10 mouse cellular contexts compared by ENCODE assay signal in genomic region chr11:70731178-70731577, GRCm38 (mm10). TPM values are rescaled to one million over a fixed set of nuclear protein-coding genes. Genes with fewer than 3 reads are reported as not detected.
DNase-seq lines count a peak whose midpoint lies in the region; ATAC-seq and TF ChIP-seq lines count a peak whose summit lies in the region.
"Had no signal": no experiment of that assay in that cellular context is flagged by ENCODE, and none has a peak within 500 bp of the region (broad histone marks: within the 10 kb centered on the region; RNA-seq: fewer than 3 reads in every experiment).

No protein-coding gene starts in this region.

- H3K4me1 ChIP-seq in hindbrain, embryonic 14.5 days (replicated peaks; ENCODE audit: control insufficient read depth, insufficient read depth, low read length) = no peaks in the 10 kb centered on the region
- H3K4me1 ChIP-seq in hindbrain, embryonic 12.5 days = no peaks in the 10 kb centered on the region
- H3K4me1 ChIP-seq in testis, adult 2 months (ENCODE audit: control insufficient read depth, insufficient read depth, low read length) = no peaks in the 10 kb centered on the region; the same call in none of the 2 replicates

- no peak overlapping the region for H3K4me3 ChIP-seq in hindbrain, embryonic 14.5 days (replicated peaks; ENCODE audit: low read length)
- H3K4me3 ChIP-seq in hindbrain, embryonic 12.5 days = no peak overlapping the region
- no peak overlapping the region for H3K4me3 ChIP-seq in testis, adult 2 months (ENCODE audit: control insufficient read depth, low read depth, low read length)
- H3K4me3 ChIP-seq: lung, embryonic 15.5 days had no signal

- H3K9me3 ChIP-seq in hindbrain, embryonic 14.5 days (ENCODE audit: control insufficient read depth, low read length) = no peaks in the 10 kb centered on the region
- H3K9me3 ChIP-seq in hindbrain, embryonic 12.5 days (replicated peaks) = no peaks in the 10 kb centered on the region
- H3K9me3 ChIP-seq: lung, embryonic 15.5 days had no signal

- H3K4me2 ChIP-seq in hindbrain, embryonic 14.5 days (replicated peaks) = no peak overlapping the region
- H3K4me2 ChIP-seq in hindbrain, embryonic 12.5 days (replicated peaks) = no peak overlapping the region
- H3K4me2 ChIP-seq: heart, embryonic 11.5 days; lung, embryonic 15.5 days had no signal

- TF ChIP-seq CTCF in testis, adult 2 months (IDR thresholded peaks at IDR 0.05; ENCODE audit: control insufficient read depth, insufficient read depth, insufficient replicate concordance, low read depth, low read length) = no peak

- ATAC-seq in hindbrain, embryonic 14.5 days (ENCODE audit: low FRiP score) = no peak
- no peak for ATAC-seq in hindbrain, embryonic 12.5 days (ENCODE audit: low FRiP score)
- ATAC-seq in megakaryocyte, adult 5-6 weeks (ENCODE audit: poor library complexity, severe bottlenecking) = no peak

- H3K9ac ChIP-seq in hindbrain, embryonic 14.5 days = no peak overlapping the region
- no peak overlapping the region for H3K9ac ChIP-seq in hindbrain, embryonic 12.5 days
- H3K9ac ChIP-seq: lung, embryonic 15.5 days had no signal

- TF ChIP-seq POLR2A in testis, adult 2 months (IDR thresholded peaks at IDR 0.05; ENCODE audit: control insufficient read depth, low read depth, low read length) = no peak

- WGBS in hindbrain, embryonic 14.5 days = 62% methylated on average over 5 of the region's 5 CpGs
- 61% methylated on average over 5 of the region's 5 CpGs for WGBS in hindbrain, embryonic 12.5 days

- peak; percentile 35 for DNase-seq in hindbrain, embryonic 14.5 days (ENCODE audit: low spot score)
- DNase-seq in testis, postnatal 10 days (ENCODE audit: low spot score) = no peak
- peak; percentile 19 to 55 for DNase-seq in left cerebral cortex, adult 18-20 months (ENCODE audit: low spot score in 2 of 2)
- DNase-seq in testis, postnatal 14 days (ENCODE audit: low spot score) = peak; percentile 46
- DNase-seq in urinary bladder, postnatal 10 days (ENCODE audit: low spot score) = no peak

- H3K27me3 ChIP-seq in hindbrain, embryonic 14.5 days (ENCODE audit: control insufficient read depth, insufficient read depth, low read length) = no peaks in the 10 kb centered on the region
- H3K27me3 ChIP-seq in hindbrain, embryonic 12.5 days = no peaks in the 10 kb centered on the region
- no peaks in the 10 kb centered on the region for H3K27me3 ChIP-seq in testis, adult 2 months (ENCODE audit: control insufficient read depth, insufficient read depth, low read length)
- H3K27me3 ChIP-seq: lung, embryonic 15.5 days had no signal

- peak overlapping the region; percentile 39; the same call in 1 of the 2 replicates for H3K27ac ChIP-seq in hindbrain, embryonic 14.5 days
- no peak overlapping the region for H3K27ac ChIP-seq in hindbrain, embryonic 12.5 days
- peak overlapping the region; percentile 6; the same call in 1 of the 2 replicates for H3K27ac ChIP-seq in testis, adult 2 months (ENCODE audit: control insufficient read depth, insufficient read depth, low read depth, low read length)
- H3K27ac ChIP-seq: lung, embryonic 15.5 days had no signal

- H3K36me3 ChIP-seq in hindbrain, embryonic 14.5 days (replicated peaks; ENCODE audit: control insufficient read depth, insufficient read depth) = peaks cover 36% of the 10 kb centered on the region
- H3K36me3 ChIP-seq in hindbrain, embryonic 12.5 days = peaks cover 33% of the 10 kb centered on the region
- H3K36me3 ChIP-seq in testis, adult 2 months (ENCODE audit: control insufficient read depth, insufficient read depth, low read length) = no peaks in the 10 kb centered on the region

RNA-seq across cellular contexts. Expression of gene Kif1c, which starts 30.8 kb away (rescaled TPM):
- polyA plus RNA-seq in hindbrain, embryonic 14.5 days (2014; fragmentation: Nextera tagmentation; extraction: Ambion mirVana) = 4.9 and 6.8 TPM in 2 replicates
- polyA plus RNA-seq in hindbrain, embryonic 12.5 days (2016; fragmentation: Nextera tagmentation; extraction: Ambion mirVana) = 2.3 and 3.0 TPM in 2 replicates
- polyA plus RNA-seq in testis, adult 2 months (2012; rRNA removed) = 5.7 and 6.6 TPM in 2 replicates
- 10 to 100 TPM; 54.8 to 57.7 TPM for total RNA-seq in left cerebral cortex, adult 18-20 months (2021)
- total RNA-seq in megakaryocyte, adult 5-6 weeks (2015) = 6.7 and 7.7 TPM in 2 replicates
- total RNA-seq in megakaryocyte, adult 5-6 weeks (2017) = 17.4 and 21.6 TPM in 2 replicates

RNA-seq across cellular contexts. Expression of gene Inca1, which starts 31.2 kb away (rescaled TPM):
- 1.4 and 1.9 TPM in 2 replicates for polyA plus RNA-seq in hindbrain, embryonic 14.5 days (2014; fragmentation: Nextera tagmentation; extraction: Ambion mirVana)
- polyA plus RNA-seq in hindbrain, embryonic 12.5 days (2016; fragmentation: Nextera tagmentation; extraction: Ambion mirVana) = 0.99 and 1.4 TPM in 2 replicates
- 19.6 and 21.0 TPM in 2 replicates for polyA plus RNA-seq in testis, adult 2 months (2012; rRNA removed)
- 1 to 10 TPM; 1.8 to 2.2 TPM for total RNA-seq in left cerebral cortex, adult 18-20 months (2021)
- total RNA-seq in megakaryocyte, adult 5-6 weeks (2015) = not detected in 2 replicates
- total RNA-seq in megakaryocyte, adult 5-6 weeks (2017) = 0.57 TPM in 1 of 2 replicates, not detected in the other

RNA-seq across cellular contexts. Expression of gene Zfp3, which starts 32.8 kb away (rescaled TPM):
- 16.9 and 18.1 TPM in 2 replicates for polyA plus RNA-seq in hindbrain, embryonic 14.5 days (2014; fragmentation: Nextera tagmentation; extraction: Ambion mirVana)
- polyA plus RNA-seq in hindbrain, embryonic 12.5 days (2016; fragmentation: Nextera tagmentation; extraction: Ambion mirVana) = 11.1 and 12.7 TPM in 2 replicates
- 1.2 TPM in 2 replicates for polyA plus RNA-seq in testis, adult 2 months (2012; rRNA removed)
- 10 to 100 TPM; 17.2 to 17.9 TPM for total RNA-seq in left cerebral cortex, adult 18-20 months (2021)
- 1.9 and 4.8 TPM in 2 replicates for total RNA-seq in megakaryocyte, adult 5-6 weeks (2015)
- 2.1 and 2.8 TPM in 2 replicates for total RNA-seq in megakaryocyte, adult 5-6 weeks (2017)

RNA-seq across cellular contexts. Expression of gene Camta2, which starts 43.3 kb away (rescaled TPM):
- 24.2 and 26.1 TPM in 2 replicates for polyA plus RNA-seq in hindbrain, embryonic 14.5 days (2014; fragmentation: Nextera tagmentation; extraction: Ambion mirVana)
- polyA plus RNA-seq in hindbrain, embryonic 12.5 days (2016; fragmentation: Nextera tagmentation; extraction: Ambion mirVana) = 15.2 and 15.7 TPM in 2 replicates
- 10.3 and 10.6 TPM in 2 replicates for polyA plus RNA-seq in testis, adult 2 months (2012; rRNA removed)
- 100 to 1,000 TPM; 217 to 224 TPM for total RNA-seq in left cerebral cortex, adult 18-20 months (2021)
- total RNA-seq in megakaryocyte, adult 5-6 weeks (2015) = 24.5 and 27.0 TPM in 2 replicates
- 6.4 and 12.5 TPM in 2 replicates for total RNA-seq in megakaryocyte, adult 5-6 weeks (2017)

Comparison
In these comparisons a context has a peak if more than half of its experiments do, and no peak if none do; other contexts are left out.
1. DNase-seq: peak in hindbrain, embryonic 14.5 days (single experiment), left cerebral cortex, adult 18-20 months (2 of 2) and testis, postnatal 14 days (single experiment); none in testis, postnatal 10 days (single experiment) and urinary bladder, postnatal 10 days (single experiment).